Mouse (Mus musculus) spleen, adult 12 weeks (tissue): Measurements from ENCODE around the gene Col27a1.
A peak's percentile ranks its signal among the peaks of the same experiment; 100 is the strongest.

ENCODE experiments used
- DNase-seq: peaks from one replicate; pipeline ENCODE4 v3.0.0; 2022; ENCODE audit warnings: low spot score

Gene Col27a1

GRCm38 (mm10) chr4:63213907-63214621 lies at the start of gene Col27a1:
Gene Col27a1 (plus strand): TSS chr4:63214004.
- no peak for DNase-seq

DNA sequence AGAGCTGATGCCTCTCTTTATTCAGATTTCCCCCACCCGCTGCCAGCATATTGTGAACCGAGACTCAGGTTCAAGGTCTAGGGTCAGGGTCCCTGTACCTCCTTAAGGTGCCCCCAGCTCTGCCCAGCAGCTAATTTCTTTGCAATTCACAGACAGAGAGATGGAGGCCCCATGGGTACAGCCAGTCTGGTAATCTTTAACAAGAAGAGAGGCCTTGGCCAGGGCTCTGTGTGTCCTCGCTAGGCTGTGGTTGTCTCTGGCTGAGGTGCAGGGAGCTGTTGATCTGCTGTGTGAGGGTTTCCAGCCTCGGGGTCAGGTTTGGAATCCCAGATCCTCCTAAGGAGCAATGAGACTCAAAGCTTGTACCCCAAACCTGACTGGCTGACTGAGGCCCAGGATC lies 48.2 kb upstream of the Col27a1 start:
- DNase-seq, result no peak

- DNase-seq, result no peak
Measured at GRCm38 (mm10) chr4:63166323-63166722, 47.5 kb upstream of the Col27a1 start.

GRCm38 (mm10) chr4:63170061-63170460 lies 43.7 kb upstream of the Col27a1 start:
- no peak for DNase-seq

GRCm38 (mm10) chr4:63171122-63171521 lies 42.7 kb upstream of the Col27a1 start:
- no peak for DNase-seq

DNA sequence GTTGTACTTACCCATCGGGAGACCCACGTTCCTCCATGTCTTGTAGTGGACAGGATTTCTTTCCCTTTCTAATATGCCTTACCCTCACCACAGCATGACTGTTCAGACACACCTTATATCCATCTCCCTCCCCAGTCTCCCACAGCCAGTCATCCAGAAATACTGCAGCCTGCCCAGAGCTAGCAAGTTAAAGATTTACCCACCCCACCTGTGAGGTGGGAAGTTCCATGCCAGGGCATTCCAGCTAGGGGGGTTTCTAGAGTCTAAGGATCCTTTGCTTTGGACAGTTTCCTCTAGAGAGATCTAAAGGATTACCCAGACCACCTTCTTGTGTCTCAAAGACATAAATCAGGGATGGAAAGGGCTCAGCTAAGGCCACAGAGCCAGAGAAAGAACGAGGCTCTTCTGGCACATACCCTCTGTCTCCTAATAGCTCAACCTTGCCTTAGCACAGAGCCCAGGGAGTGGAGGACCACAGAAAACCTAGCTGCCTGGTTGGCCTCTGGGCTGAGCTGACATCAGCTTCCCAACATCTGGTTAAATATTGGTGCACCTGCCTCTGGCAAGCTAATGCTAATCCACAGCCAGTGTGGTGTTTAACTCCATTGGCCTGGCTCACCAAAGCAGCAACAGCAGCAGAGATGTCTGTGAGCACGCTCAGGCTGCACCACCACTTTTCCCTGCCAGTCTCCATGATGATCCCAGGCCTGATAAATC lies 41.7 kb upstream of the Col27a1 start, which contains the start of gene Kif12:
TSS of gene Kif12 (minus strand) at position 163 of the 717 bp plus-strand sequence.
- DNase-seq, result no peak

- DNase-seq, result no peak
Measured at GRCm38 (mm10) chr4:63181556-63181955, 32.2 kb upstream of the Col27a1 start.

DNA sequence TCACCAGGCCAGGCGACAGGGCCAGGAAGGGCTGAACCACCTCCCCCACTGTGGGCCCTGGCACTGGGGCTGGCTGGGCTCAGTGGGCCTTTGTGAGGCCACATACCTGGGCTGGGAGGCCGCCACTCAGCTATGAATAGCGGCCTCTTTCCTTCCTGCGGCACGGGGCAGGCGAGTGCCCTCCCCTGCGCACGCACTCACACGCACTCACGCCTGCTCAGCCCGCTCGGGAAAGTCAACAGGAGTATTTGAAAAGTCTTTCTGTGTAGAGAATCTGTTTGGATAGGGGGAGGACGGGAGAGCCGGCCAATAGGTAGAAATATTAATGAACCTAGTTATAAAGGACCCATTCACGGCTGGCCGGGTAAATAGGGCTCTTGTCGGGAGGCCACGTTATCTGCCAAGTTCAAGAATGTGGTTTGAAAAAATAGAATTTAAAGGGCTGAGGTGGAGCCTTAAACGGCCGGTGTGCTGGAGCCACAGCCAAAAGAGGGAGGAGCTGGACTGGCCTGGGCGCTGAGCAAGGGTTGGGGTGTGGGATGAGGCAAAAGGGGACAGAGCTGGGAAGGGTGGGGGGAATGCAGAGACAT lies 27.4 kb upstream of the Col27a1 start:
- DNase-seq, result no peak

DNA sequence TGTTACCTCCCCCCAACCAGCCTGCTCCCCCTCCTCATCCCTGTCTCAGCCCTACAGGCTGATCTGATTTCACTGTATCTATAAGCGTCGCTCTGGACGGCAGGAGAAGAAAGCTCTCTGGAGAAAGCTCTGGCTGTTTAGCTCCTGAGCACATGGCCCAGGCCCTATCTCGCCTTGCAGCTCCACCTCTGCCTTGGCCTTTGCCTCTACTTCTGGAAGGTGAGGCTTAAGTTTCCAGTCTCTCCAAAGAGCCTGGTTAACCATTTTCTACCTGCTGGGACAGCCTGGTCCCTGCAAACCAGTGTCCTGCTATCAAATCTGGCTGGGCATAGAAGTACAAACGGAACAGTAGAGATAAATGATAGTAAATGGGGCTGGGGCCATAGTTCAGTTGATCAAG lies 22.2 kb upstream of the Col27a1 start:
- no peak for DNase-seq

GRCm38 (mm10) chr4:63194366-63194765 lies 19.4 kb upstream of the Col27a1 start:
- DNase-seq, result no peak

- DNase-seq, result no peak
Measured at GRCm38 (mm10) chr4:63199366-63199765, 14.4 kb upstream of the Col27a1 start.

- DNase-seq, result no peak
Measured at GRCm38 (mm10) chr4:63203874-63204273, 9.9 kb upstream of the Col27a1 start.

DNA sequence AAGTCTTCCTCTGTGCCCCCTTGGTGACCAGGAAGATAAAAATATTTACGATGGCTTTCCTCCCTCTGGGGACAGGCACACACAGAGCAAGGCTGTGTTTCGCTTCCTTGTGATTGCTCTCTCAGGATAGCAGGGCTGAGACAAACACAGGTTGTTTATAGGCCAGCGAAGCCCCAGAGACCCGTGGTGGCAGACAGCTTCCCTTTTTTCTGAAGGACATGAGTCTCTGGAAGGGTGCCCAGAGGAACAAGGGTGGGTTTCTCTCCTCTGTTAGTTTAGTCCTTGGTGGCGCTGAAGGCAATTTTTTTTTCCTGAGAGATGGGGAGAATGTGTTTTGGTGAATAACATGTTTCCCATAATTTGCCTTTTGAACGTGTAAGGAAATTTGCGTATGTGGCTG lies 8.2 kb upstream of the Col27a1 start:
- no peak for DNase-seq

- DNase-seq, result peak; percentile 36
Measured at GRCm38 (mm10) chr4:63215185-63215992, 1.6 kb downstream of the Col27a1 start.

DNA sequence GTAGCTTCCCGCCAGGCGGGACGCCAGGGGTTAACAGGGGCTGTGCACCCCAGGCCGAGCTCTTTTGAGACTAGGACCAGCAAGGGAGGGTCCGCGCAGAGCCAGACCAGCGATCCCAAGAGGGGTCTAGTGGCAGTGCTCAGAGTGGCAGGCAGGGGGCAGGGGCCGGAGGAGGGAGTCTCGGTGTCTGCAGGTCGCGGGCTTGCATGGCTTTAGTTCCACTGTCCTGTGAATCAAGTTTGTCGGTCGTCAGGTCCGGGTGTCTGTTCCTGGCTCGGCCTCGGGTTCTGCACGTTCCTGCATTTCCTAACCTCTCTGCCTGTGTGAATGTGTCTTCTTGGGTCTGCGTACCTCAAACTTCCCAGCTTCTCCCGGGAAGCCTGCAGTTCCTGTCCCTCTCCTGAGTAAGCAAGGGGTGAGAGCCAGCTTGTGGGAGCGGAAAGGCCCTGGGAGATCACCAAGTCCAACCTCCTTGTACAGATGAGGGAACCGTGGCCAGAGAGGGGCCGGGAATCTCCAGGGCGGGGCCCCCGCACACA lies 2.3 kb downstream of the Col27a1 start:
- DNase-seq, result no peak

DNA sequence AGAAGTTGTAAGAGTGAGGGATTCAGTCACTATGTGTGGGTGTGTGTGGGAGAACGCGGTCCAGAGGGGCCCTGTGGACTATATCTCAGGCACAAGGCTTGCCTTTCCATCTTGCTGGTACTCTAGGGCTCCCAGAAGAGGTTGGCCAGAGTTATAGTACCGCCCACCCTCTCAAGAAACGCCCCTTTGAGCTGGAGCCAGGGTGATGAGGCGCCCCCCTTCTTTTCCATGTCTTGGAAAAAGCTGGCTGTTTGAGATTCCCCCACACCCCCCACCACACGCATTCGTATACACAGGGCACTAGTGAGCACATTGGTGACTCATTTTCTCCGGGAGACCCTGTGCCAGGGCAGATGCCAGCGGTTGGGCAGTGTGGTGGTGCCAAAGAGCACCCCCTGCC lies 2.8 kb downstream of the Col27a1 start:
- no peak for DNase-seq

- no peak for DNase-seq
Measured at GRCm38 (mm10) chr4:63217513-63217912, 3.7 kb downstream of the Col27a1 start.

DNA sequence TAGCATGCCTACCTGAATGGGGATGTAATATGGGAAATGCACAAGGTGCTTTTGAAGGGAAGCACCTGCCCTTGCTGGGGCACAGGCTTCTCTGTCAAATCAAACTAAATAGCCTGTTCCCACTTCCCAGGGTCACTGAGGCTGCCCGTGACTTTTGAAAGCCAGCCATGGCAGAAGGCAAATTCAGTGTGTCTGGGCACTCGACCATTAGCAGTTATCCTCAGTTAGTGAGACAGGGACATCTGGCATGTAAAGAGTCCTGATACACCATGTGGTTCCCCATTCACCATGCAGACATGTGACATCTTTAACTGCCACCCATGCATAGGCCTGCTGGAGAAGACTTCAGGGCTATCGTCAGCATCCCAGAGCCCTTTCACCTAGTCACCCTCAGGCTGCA lies 5.3 kb downstream of the Col27a1 start:
- no peak for DNase-seq

- no peak for DNase-seq
Measured at GRCm38 (mm10) chr4:63219635-63220034, 5.8 kb downstream of the Col27a1 start.

DNA sequence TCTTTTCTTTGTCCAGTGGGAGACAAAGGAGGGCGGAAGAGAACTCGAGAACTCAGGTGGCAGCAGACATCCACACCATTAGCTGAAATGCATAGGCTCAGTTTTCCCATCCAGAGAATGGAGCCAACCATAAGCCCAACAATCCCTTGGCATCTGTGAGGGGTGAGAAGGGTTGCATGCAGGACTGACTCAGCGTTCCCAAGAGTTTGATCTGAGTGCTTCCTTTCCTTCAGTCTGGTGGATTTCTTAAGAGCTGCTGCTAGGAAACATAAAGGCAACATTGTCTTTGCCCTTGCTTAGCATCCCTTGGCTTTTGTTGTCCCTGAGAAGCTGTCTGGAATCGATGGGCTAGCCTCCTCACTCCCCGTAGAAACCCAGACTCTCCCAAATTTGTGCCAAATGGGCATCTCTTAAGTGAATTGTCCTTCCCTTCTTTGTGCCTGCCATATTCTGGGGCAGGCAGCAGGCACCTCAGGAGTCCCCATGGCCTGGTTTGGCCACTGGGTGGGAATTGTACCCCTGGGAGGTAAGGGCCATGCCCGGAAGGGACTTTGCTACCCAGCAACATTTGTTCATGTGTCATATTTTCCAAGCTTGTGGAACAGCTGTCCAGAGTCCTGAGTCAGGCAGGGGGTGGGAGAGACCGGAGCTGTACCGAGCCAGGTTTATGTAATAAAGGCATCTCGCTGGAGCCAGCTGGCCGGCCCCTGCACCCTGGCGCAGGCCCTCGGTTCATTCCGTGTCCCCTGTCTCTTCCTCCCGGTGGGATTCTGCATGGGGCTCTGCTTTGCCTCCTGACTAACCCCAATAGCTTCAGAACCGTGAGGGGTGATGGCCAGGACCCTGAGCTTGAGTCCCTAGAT lies 7.5 kb downstream of the Col27a1 start:
- no peak for DNase-seq

DNA sequence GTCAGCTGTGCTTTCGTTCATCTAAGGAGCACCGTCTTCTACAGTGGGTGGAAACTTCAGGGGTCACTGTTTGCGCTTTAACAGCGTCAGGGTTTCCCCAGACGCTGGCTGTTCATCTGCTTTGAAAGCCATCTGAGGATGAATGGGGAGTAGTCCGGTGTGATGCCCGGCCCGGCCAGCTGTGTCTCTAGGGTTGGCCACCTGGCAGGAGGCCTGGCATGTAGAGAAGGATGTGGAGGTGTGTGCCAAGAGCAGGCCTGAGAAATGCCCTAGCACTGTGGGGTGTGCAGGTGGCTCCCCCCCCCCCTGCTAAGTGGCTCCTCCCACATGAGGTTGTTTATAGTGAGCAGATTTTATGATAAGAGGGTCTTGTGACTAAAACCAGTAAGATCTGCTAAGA lies 8.4 kb downstream of the Col27a1 start:
- no peak for DNase-seq
